Mouse (Mus musculus) intestine, embryonic 15.5 days (tissue): Measurements from ENCODE around the gene BC034090. TPM values are rescaled to one million over a fixed set of nuclear protein-coding genes. Genes with fewer than 3 reads are reported as not detected.
A peak's percentile ranks its signal among the peaks of the same experiment; 100 is the strongest.

ENCODE experiments used
- ATAC-seq: fragments of 200-750 bp; cut with Nextera tagmentation; 2 replicates; pipeline ENCODE4 v1.8.0; 2017; ENCODE audit warnings: moderate TSS enrichment, moderate library complexity
- H3K27ac ChIP-seq: fragments of 300-500 bp; sonication (generic); 2 replicates; pipeline ENCODE4 v1.5.1; 2015; ENCODE audit warnings: mild to moderate bottlenecking, inconsistent platforms
- H3K27me3 ChIP-seq: fragments of 300-500 bp; sonication (generic); replicated peaks from 2 replicates; pipeline ENCODE4 v1.6.1; 2015; ENCODE audit warnings: inconsistent platforms
- H3K36me3 ChIP-seq: fragments of 300-500 bp; sonication (generic); 2 replicates; pipeline ENCODE4 v1.6.1; 2015; ENCODE audit warnings: inconsistent platforms
- H3K4me1 ChIP-seq: fragments of 300-500 bp; sonication (generic); replicated peaks from 2 replicates; pipeline ENCODE4 v1.6.1; 2015; ENCODE audit warnings: inconsistent platforms
- H3K4me2 ChIP-seq: fragments of 300-500 bp; sonication (generic); replicated peaks from 2 replicates; pipeline ENCODE4 v1.6.1; 2015; ENCODE audit warnings: mild to moderate bottlenecking, inconsistent platforms
- H3K4me3 ChIP-seq: fragments of 300-500 bp; sonication (generic); replicated peaks from 2 replicates; pipeline ENCODE4 v1.5.1; 2015; ENCODE audit warnings: inconsistent platforms
- H3K9ac ChIP-seq: fragments of 300-500 bp; sonication (generic); 2 replicates; pipeline ENCODE4 v1.6.1; 2015; ENCODE audit warnings: inconsistent platforms
- H3K9me3 ChIP-seq: fragments of 300-500 bp; sonication (generic); 2 replicates; pipeline ENCODE4 v1.6.1; 2016; ENCODE audit warnings: inconsistent platforms
- WGBS: fragments of 180-500 bp; shearing (Covaris S2); methylation state at CpG from one replicate; pipeline ENCODE4 v1.1.7; 2015; 5-methylcytosine and 5-hydroxymethylcytosine counted together
- polyA plus RNA-seq: library from polyadenylated mRNA; unstranded; fragments of >200 nt; fragmentation: Nextera tagmentation; extraction: Ambion mirVana; gene quantifications from 2 replicates; pipeline ENCODE4 v1.2.1, GENCODE M21; 2015

BC034090 gene
- polyA plus RNA-seq, 1 experiment from 2014 or later: 1.7 TPM

GRCm38 (mm10) chr1:155212081-155212480 lies 32.2 kb downstream of the BC034090 start:
- H3K4me2 ChIP-seq: no peak overlapping the region
- H3K4me1 ChIP-seq: peaks cover 21% of the 10 kb centered on the region
- no peaks in the 10 kb centered on the region for H3K27me3 ChIP-seq
- ATAC-seq: no peak
- peak overlapping the region; percentile 14; the same call in 1 of the 2 replicates for H3K27ac ChIP-seq
- no peaks in the 10 kb centered on the region for H3K9me3 ChIP-seq
- no peak overlapping the region for H3K4me3 ChIP-seq
- no peaks in the 10 kb centered on the region for H3K36me3 ChIP-seq
- WGBS: 47% methylated on average over 4 of the region's 4 CpGs
- no peak overlapping the region for H3K9ac ChIP-seq

- H3K4me3 ChIP-seq: no peak overlapping the region
- H3K4me1 ChIP-seq: peaks cover 27% of the 10 kb centered on the region
These were observed 33.2 kb downstream of the BC034090 start for GRCm38 (mm10) chr1:155211017-155211416.

DNA sequence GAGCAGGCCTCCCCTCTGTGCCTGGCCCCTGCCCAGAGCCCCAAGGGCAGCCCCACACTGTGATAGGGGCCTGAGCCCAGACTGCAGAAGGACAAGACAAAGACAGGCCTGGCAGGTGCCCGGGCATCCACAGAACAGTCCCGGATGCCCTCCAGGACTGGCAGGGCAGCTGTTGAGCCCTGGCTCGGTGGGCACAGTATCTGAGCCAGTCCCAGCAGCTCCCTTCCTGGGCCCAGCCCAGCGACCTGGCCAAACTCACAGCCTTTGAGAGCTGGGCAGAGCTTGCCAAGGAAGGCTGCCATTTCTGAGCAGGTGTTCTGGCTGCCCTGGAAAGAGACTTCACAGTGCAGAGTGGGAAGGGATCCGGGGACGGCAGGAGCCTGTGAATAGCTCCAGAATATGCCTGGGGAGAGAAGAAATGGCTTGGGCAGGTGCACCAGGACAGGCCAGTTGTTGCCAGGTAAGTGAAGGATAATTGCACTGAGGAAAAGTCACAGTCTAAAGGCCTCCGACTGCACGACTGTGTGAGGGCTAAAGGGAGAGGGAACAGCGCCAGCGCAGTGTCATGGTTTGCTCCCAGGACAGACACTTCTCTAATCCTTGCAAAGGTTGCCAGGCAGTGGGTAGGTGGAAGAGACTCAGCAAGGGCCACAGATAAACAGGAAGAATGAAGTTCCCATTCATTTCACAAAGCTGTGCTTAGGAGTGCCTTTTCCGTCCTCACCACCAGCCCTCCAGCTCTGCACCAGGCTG lies 34.1 kb downstream of the BC034090 start:
- H3K27me3 ChIP-seq: no peaks in the 10 kb centered on the region
- 71% methylated on average over 11 of the region's 11 CpGs for WGBS
- no peak overlapping the region for H3K9ac ChIP-seq
- no peaks in the 10 kb centered on the region for H3K9me3 ChIP-seq
- peaks cover 32% of the 10 kb centered on the region for H3K4me1 ChIP-seq
- H3K36me3 ChIP-seq: no peaks in the 10 kb centered on the region
- H3K27ac ChIP-seq: no peak overlapping the region
- no peak overlapping the region for H3K4me3 ChIP-seq
- no peak for ATAC-seq
- H3K4me2 ChIP-seq: no peak overlapping the region

More at GRCm38 (mm10) chr1:155211017-155211416, 33.2 kb downstream of the BC034090 start:
- Histone ChIP-seq H3K9ac (no peak overlapping the region), H3K27me3 (no peaks in the 10 kb centered on the region), H3K4me2 (no peak overlapping the region), H3K27ac (no peak overlapping the region), H3K9me3 (no peaks in the 10 kb centered on the region), H3K36me3 (no peaks in the 10 kb centered on the region)
- ATAC-seq: no peak
- 30% methylated on average over 7 of the region's 7 CpGs for WGBS

DNA sequence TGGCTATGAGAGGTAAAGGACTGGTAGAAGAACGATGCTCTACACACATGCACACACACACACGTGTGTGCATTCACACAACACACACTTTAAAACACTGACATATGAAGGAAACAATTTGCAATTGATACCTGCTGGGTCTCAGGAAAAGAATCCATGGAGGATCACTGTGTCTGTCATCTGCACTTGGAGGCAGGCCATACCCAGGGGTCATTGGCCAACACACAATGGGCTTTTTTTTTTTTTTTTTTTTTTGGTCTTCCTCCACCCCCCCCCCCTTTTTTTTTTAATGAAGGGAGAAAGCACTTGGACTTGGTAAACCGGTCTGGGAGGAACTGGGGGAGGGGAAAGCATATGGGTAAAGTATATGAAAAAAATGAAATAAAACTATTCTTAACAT lies 36.4 kb downstream of the BC034090 start:
- Histone ChIP-seq H3K9me3 (no peaks in the 10 kb centered on the region), H3K36me3 (no peaks in the 10 kb centered on the region), H3K4me3 (no peak overlapping the region), H3K27ac (no peak overlapping the region), H3K9ac (no peak overlapping the region), H3K4me2 (no peak overlapping the region), H3K4me1 (peaks cover 31% of the 10 kb centered on the region), H3K27me3 (no peaks in the 10 kb centered on the region)
- ATAC-seq: no peak
- 85% methylated on average over 3 of the region's 3 CpGs for WGBS

DNA sequence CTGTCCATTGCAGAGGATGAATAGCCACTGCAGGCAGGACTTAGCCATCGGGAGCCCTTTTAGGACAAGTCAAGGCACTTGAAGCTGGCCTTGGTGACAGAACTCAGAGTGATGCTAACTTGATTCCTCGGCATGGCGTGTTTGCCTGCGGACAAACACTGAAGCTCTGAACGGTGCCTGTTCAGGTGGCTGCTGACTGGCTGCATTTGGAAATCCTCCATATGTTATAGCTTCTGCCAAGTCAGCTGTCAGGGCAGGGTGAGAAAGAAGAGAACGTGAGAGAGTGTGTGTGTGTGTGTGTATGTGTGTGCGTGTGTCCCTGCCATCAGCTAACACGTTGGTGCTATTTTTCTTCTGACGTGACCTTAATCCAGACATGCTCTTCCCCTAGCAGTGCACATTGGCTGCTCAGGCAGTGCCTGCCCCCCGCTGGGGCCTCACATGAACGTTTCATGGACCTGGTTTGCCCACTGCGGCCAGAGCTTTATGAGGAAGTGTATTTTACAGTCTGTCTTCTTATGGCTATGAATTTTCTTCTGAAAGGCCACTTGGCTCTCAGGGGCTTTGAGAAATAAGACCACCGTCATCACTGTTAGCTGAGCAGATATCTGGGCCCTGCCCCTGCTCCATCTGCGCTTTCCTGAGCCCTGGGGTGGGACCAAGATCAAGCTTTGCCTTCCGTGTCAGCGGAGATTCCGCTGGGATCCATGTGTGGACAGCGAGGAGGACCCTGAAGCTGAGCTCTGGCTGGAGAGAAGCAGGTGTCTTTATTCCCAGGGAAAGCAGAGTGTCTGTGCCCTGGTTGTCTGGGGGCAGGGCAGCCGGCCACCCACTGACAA lies 38.2 kb downstream of the BC034090 start:
- H3K36me3 ChIP-seq: 0 out of 2 replicates have a peak, but pooled peaks cover under 1% of the 10 kb centered on the region
- no peaks in the 10 kb centered on the region for H3K27me3 ChIP-seq
- ATAC-seq: no peak
- no peak overlapping the region for H3K4me3 ChIP-seq
- no peak overlapping the region for H3K9ac ChIP-seq
- no peak overlapping the region for H3K4me2 ChIP-seq
- 0 out of 2 replicates have a peak overlapping the region, but pooled peaks have one; percentile 17 for H3K27ac ChIP-seq
- no peaks in the 10 kb centered on the region for H3K9me3 ChIP-seq
- WGBS: 61% methylated on average over 19 of the region's 19 CpGs
- peaks cover 24% of the 10 kb centered on the region for H3K4me1 ChIP-seq

DNA sequence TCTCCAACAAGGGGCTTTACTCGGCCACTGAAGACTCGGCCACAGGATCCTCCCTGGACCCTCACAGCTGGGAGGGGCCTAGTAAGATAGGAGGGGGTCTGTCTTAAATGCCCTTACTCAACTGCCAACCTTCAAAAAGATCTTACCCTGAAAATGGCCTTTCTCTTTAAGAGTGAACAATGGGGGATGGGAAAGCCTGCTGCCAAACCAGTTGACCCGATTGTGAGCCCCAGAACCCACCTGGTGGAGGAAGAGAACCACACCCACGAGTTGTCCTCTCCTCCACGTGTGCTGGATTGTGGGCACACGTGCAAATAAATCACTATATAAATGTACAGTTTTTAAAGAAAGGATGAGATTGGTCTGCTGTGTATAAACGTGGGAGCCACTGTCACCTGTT lies 38.9 kb downstream of the BC034090 start:
- Histone ChIP-seq H3K27ac (0 out of 2 replicates have a peak overlapping the region, but pooled peaks have one; percentile 17), H3K4me3 (no peak overlapping the region), H3K4me1 (peaks cover 24% of the 10 kb centered on the region), H3K27me3 (no peaks in the 10 kb centered on the region), H3K4me2 (no peak overlapping the region), H3K9ac (no peak overlapping the region), H3K36me3 (0 out of 2 replicates have a peak, but pooled peaks cover 6% of the 10 kb centered on the region), H3K9me3 (no peaks in the 10 kb centered on the region)
- 52% methylated on average over 7 of the region's 7 CpGs for WGBS
- ATAC-seq: no peak

DNA sequence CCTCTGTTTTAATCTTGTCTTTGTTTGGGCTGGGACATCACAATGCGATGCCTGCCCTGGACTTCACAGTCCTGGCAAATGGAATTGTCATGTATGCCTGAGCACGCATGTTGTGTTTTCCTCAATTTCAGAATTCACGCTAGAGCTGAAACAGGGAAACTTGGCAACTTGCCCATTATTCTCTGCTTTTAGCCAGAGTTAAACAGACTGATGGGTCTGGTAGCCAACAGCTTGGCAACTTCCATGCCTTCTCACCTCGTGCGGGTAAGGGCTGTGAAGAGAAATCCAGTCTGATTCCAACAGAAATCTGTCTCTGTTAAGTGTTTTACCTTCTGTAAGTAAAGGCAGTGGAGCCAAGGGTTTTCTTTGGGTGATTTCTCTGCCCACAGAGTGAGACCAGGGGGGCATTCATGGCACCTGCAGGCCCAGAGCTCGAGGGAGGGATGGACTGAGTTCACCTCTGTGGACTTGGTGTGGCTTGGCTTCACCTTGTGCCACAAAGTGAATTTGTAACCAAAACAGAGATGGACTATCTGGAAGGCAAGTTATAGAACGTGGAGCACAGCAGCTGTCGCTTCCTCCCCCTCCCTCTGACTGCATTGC lies 39.6 kb downstream of the BC034090 start:
- ATAC-seq: no peak

GRCm38 (mm10) chr1:155203954-155204353 lies 40.3 kb downstream of the BC034090 start:
- Histone ChIP-seq H3K36me3 (0 out of 2 replicates have a peak, but pooled peaks cover 6% of the 10 kb centered on the region), H3K4me2 (no peak overlapping the region), H3K27me3 (no peaks in the 10 kb centered on the region), H3K4me1 (peaks cover 24% of the 10 kb centered on the region), H3K9ac (no peak overlapping the region), H3K27ac (no peak overlapping the region), H3K9me3 (no peaks in the 10 kb centered on the region), H3K4me3 (no peak overlapping the region)
- WGBS: 94% methylated on average over 12 of the region's 12 CpGs
- ATAC-seq: no peak

More for the DNA sequence above, 39.6 kb downstream of the BC034090 start:
- H3K36me3 ChIP-seq: 0 out of 2 replicates have a peak, but pooled peaks cover 6% of the 10 kb centered on the region
- no peak overlapping the region for H3K27ac ChIP-seq
- H3K9me3 ChIP-seq: no peaks in the 10 kb centered on the region
- H3K4me3 ChIP-seq: no peak overlapping the region
- 64% methylated on average over 8 of the region's 8 CpGs for WGBS
- no peak overlapping the region for H3K9ac ChIP-seq
- no peaks in the 10 kb centered on the region for H3K27me3 ChIP-seq
- no peak overlapping the region for H3K4me2 ChIP-seq
- peaks cover 24% of the 10 kb centered on the region for H3K4me1 ChIP-seq

DNA sequence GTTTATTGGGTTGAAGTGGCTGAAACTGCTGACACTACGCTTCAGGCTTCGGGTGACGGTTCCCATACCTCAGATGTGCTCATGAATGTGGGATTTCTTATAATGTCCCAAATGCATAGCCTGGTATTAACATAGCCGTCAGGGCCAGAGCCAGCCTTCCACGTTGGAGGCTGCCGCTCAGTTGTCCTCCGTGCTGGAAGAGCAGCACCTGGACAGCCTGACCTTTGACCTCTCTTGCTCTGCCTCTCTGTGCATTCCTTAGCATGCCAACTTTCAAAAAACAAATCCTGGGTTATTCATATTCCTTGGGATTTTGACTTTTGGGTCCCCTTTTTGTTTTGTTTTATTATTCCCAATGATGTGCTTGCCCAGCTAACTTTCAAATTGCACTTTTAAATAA lies 41.1 kb downstream of the BC034090 start:
- no peak overlapping the region for H3K4me2 ChIP-seq
- ATAC-seq: no peak
- peaks cover 24% of the 10 kb centered on the region for H3K4me1 ChIP-seq
- H3K27ac ChIP-seq: no peak overlapping the region
- H3K36me3 ChIP-seq: 0 out of 2 replicates have a peak, but pooled peaks cover 6% of the 10 kb centered on the region
- no peaks in the 10 kb centered on the region for H3K9me3 ChIP-seq
- no peak overlapping the region for H3K4me3 ChIP-seq
- WGBS: 70% methylated on average over 7 of the region's 7 CpGs
- H3K27me3 ChIP-seq: no peaks in the 10 kb centered on the region
- H3K9ac ChIP-seq: no peak overlapping the region

- Histone ChIP-seq H3K36me3 (0 out of 2 replicates have a peak, but pooled peaks cover 6% of the 10 kb centered on the region), H3K27ac (no peak overlapping the region), H3K4me1 (peaks cover 24% of the 10 kb centered on the region), H3K27me3 (no peaks in the 10 kb centered on the region), H3K9me3 (no peaks in the 10 kb centered on the region), H3K9ac (no peak overlapping the region), H3K4me3 (no peak overlapping the region), H3K4me2 (no peak overlapping the region)
- no peak for ATAC-seq
- WGBS: 82% methylated on average over 5 of the region's 5 CpGs
These were observed 41.8 kb downstream of the BC034090 start for GRCm38 (mm10) chr1:155202472-155202871.

- Histone ChIP-seq H3K4me2 (no peak overlapping the region), H3K36me3 (0 out of 2 replicates have a peak, but pooled peaks cover 6% of the 10 kb centered on the region), H3K9me3 (no peaks in the 10 kb centered on the region), H3K27ac (peak overlapping the region; percentile 81; the same call in 1 of the 2 replicates), H3K4me3 (no peak overlapping the region), H3K27me3 (no peaks in the 10 kb centered on the region), H3K9ac (no peak overlapping the region), H3K4me1 (peaks cover 24% of the 10 kb centered on the region)
- WGBS: 72% methylated on average over 17 of the region's 17 CpGs
- ATAC-seq: peak; percentile 58
These were observed 42.3 kb downstream of the BC034090 start for GRCm38 (mm10) chr1:155201914-155202313.

DNA sequence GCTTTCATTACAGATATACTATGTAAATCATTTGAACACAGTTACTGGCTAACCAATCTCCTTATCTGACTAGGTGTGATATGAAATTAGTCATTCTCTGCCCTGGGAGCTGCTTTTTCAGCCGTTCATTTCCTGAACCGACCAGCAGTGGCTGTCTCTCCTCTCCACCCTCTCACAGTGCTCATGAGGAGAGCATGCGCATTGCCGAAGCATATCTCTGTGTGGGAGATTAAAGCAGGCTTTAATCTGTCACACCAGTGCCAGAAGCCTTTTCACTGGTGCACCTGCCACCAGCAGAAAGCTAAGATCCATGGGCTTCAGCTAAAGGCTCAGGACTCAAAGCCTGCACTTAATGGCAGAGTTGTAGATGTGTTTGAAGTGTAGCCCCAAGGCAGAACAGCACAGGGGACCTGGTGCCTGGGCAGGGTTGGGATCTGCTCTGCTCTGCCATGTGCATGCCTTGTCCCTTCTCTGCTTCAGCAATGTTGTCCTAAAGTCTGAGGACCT lies 42.8 kb downstream of the BC034090 start:
- Histone ChIP-seq H3K4me3 (no peak overlapping the region), H3K9me3 (no peaks in the 10 kb centered on the region), H3K4me1 (peaks cover 23% of the 10 kb centered on the region), H3K4me2 (no peak overlapping the region), H3K36me3 (0 out of 2 replicates have a peak, but pooled peaks cover 6% of the 10 kb centered on the region), H3K27me3 (no peaks in the 10 kb centered on the region), H3K27ac (peak overlapping the region; percentile 81), H3K9ac (no peak overlapping the region)
- WGBS: 55% methylated on average over 4 of the region's 4 CpGs
- ATAC-seq: peak; percentile 87
